Mouse (Mus musculus): ENCODE measurements around the gene Tgm4. TPM values are rescaled to one million over a fixed set of nuclear protein-coding genes. Genes with fewer than 3 reads are reported as not detected.

Tgm4 gene
- total and polyA plus RNA-seq, 3 experiments: not detected

DNA sequence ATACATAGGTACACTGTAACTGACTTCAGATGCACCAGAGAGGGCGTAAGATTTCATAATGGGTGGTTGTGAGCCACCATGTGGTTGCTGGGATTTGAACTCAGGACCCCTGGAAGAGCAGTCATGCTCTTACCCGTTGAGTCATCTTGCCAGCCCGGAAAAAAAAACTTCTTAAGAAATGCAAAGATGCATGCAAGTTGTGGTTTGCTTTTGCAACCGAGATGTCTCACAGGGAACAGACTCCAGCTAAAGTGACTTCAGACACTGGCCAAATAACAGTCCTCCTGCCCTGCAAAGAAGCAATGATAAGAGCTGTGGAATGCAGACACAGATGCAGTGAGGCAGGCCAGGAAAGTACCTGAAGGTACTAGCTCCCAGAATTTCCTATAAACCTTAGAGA lies 56.3 kb downstream of the Tgm4 start:
- DNase-seq: no peak
- Histone ChIP-seq H3K27ac (no peak overlapping the region), H3K27me3 (ENCODE audit: control insufficient read depth, insufficient read depth, low read length) (no peaks in the 10 kb centered on the region), H3K4me1 (ENCODE audit: control insufficient read depth, insufficient read depth, low read length) (no peaks in the 10 kb centered on the region), H3K79me2 (replicated peaks; ENCODE audit: control insufficient read depth, insufficient read depth, low read length) (no peaks in the 10 kb centered on the region), H3K4me3 (no peak overlapping the region), H3K36me3 (ENCODE audit: control insufficient read depth, insufficient read depth, low read length) (no peaks in the 10 kb centered on the region), H3K9ac (ENCODE audit: low read depth, low read length) (no peak overlapping the region)
- intact Hi-C loops (cut with DNase I): no loop called here
- WGBS: 84% methylated on average over 4 of the region's 4 CpGs
- TF ChIP-seq POLR2A (IDR thresholded peaks at IDR 0.05; ENCODE audit: insufficient read depth, low read depth, low read length) (no peak), EP300 (IDR thresholded peaks at IDR 0.05; ENCODE audit: insufficient read depth, low read depth, low read length) (no peak), CTCF (IDR thresholded peaks at IDR 0.05) (no peak)

DNA sequence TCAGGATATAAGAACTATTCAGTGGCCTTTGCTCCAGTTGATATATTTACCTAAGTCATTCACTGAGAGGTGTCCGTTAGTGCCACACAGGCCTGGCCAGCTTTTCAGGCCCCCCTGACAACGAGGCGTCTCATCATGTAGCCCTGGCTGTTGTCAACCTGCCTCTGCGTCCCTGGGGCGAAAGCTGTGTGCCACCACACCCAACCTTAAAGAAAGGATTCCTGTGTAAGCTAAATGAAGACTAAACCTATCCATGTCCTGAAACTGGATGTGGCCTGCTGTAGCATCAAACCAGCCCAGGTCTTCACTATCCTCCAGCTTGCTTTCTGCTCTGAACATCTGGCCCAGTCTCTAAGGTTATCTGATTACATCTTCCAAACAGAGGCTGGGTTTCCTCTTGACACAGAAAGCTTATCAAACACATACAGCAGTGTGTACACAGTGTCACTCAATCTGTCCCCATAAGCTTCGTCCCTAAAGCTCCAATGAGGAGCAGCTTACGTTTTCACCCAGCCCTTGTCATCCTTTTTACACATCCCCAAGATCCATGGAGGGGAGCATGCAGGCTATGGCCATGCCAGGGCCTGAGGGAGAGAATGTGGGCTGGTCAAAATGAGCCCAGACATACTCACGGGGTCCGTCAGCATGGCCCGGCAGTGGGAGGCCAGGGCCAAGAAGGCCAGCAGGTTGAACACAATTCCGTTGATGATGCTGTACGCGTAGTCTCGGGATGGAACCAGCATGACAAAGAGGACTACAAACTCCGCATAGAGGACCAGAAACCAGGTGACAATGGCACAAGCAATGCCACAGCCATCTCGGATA lies 65.3 kb downstream of the Tgm4 start:
- Histone ChIP-seq H3K79me2 (replicated peaks; ENCODE audit: control insufficient read depth, insufficient read depth, low read length) (no peaks in the 10 kb centered on the region), H3K27me3 (ENCODE audit: control insufficient read depth, insufficient read depth, low read length) (no peaks in the 10 kb centered on the region), H3K36me3 (ENCODE audit: control insufficient read depth, insufficient read depth, low read length) (no peaks in the 10 kb centered on the region), H3K4me1 (ENCODE audit: control insufficient read depth, insufficient read depth, low read length) (no peaks in the 10 kb centered on the region), H3K27ac (no peak overlapping the region), H3K9ac (ENCODE audit: low read depth, low read length) (no peak overlapping the region), H3K4me3 (no peak overlapping the region)
- no peak for TF ChIP-seq EP300 (IDR thresholded peaks at IDR 0.05; ENCODE audit: insufficient read depth, low read depth, low read length)
- no peak for TF ChIP-seq CTCF (IDR thresholded peaks at IDR 0.05)
- no peak for TF ChIP-seq POLR2A (IDR thresholded peaks at IDR 0.05; ENCODE audit: insufficient read depth, low read depth, low read length)
- WGBS: 95% methylated on average over 16 of the region's 16 CpGs
- intact Hi-C loops (cut with DNase I): no loop called here
- DNase-seq: no peak

DNA sequence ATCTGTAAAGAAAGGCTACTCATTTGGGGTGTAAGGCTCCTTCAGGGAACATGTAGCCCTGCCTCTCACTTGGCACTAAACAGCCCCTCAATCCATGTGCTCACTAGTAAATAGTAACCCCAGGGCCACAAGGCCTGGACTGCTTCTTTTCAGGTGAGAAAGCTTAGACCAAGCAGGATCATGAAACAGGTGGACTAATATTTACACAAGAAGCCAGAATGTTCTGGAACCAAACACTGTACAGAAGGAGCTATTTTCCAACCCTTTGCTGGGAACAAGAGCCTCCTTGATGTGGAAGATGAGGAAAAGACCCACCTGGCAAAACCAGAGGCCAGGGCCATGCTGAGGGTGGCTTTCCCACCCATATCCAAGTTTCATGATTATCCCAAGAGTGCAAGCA lies 68.9 kb downstream of the Tgm4 start:
- intact Hi-C loops (cut with DNase I): no loop called here
- Histone ChIP-seq H3K27ac (no peak overlapping the region), H3K9ac (ENCODE audit: low read depth, low read length) (no peak overlapping the region), H3K27me3 (ENCODE audit: control insufficient read depth, insufficient read depth, low read length) (no peaks in the 10 kb centered on the region), H3K4me3 (no peak overlapping the region), H3K4me1 (ENCODE audit: control insufficient read depth, insufficient read depth, low read length) (no peaks in the 10 kb centered on the region), H3K36me3 (ENCODE audit: control insufficient read depth, insufficient read depth, low read length) (no peaks in the 10 kb centered on the region), H3K79me2 (replicated peaks; ENCODE audit: control insufficient read depth, insufficient read depth, low read length) (peaks cover 2% of the 10 kb centered on the region)
- DNase-seq: no peak
- no peak for TF ChIP-seq POLR2A (IDR thresholded peaks at IDR 0.05; ENCODE audit: insufficient read depth, low read depth, low read length)
- no peak for TF ChIP-seq EP300 (IDR thresholded peaks at IDR 0.05; ENCODE audit: insufficient read depth, low read depth, low read length)
- no peak for TF ChIP-seq CTCF (IDR thresholded peaks at IDR 0.05)

DNA sequence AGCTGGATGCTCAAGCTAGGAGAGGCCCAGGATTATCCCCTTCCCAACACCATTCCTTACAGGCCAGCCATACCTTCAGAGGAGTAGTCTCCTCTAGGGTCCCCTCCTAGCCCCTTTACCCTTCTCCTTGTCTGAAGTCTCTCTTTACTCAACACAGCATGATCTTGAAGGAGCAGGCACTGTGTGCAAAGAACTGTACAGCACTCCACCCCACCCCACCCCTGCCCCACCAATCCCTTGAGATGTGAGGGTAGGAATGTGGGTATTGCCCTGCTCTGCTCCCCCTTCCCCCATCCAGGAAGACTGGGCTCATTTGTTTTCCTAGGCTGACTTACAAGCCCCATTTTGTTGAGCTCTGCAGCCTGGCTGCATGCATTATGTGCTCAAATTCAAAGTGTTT lies 69.8 kb downstream of the Tgm4 start:
- Histone ChIP-seq H3K27ac (no peak overlapping the region), H3K27me3 (ENCODE audit: control insufficient read depth, insufficient read depth, low read length) (no peaks in the 10 kb centered on the region), H3K4me3 (no peak overlapping the region), H3K4me1 (ENCODE audit: control insufficient read depth, insufficient read depth, low read length) (no peaks in the 10 kb centered on the region), H3K9ac (ENCODE audit: low read depth, low read length) (no peak overlapping the region), H3K79me2 (replicated peaks; ENCODE audit: control insufficient read depth, insufficient read depth, low read length) (peaks cover 2% of the 10 kb centered on the region), H3K36me3 (ENCODE audit: control insufficient read depth, insufficient read depth, low read length) (no peaks in the 10 kb centered on the region)
- TF ChIP-seq EP300 (IDR thresholded peaks at IDR 0.05; ENCODE audit: insufficient read depth, low read depth, low read length) (no peak), POLR2A (IDR thresholded peaks at IDR 0.05; ENCODE audit: insufficient read depth, low read depth, low read length) (no peak), CTCF (IDR thresholded peaks at IDR 0.05) (no peak)
- intact Hi-C loops (cut with DNase I): no loop called here
- DNase-seq: no peak

DNA sequence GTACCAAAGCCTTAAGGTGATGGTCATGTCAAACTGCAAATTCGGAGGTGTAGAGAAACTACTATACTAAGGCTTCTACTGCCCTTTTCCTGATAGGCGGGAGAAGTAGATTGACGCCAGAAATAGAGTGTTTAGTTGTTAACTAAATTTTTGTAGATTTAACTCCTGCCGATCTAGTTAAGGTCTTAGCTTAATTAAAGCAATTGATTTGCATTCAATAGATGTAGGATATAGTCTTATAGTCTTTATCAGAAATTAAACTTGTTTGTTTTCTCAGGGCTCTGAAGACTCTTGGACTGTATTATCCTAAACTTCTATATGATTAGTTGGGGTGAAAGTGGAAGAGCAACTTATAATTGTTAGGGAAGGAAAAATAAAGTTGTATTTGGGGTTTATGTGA lies 72.7 kb downstream of the Tgm4 start:
- Histone ChIP-seq H3K27ac (no peak overlapping the region), H3K79me2 (replicated peaks; ENCODE audit: control insufficient read depth, insufficient read depth, low read length) (peaks cover 3% of the 10 kb centered on the region), H3K36me3 (ENCODE audit: control insufficient read depth, insufficient read depth, low read length) (no peaks in the 10 kb centered on the region; the same call in 1 of the 2 replicates), H3K4me1 (ENCODE audit: control insufficient read depth, insufficient read depth, low read length) (peaks cover 2% of the 10 kb centered on the region; the same call in 1 of the 2 replicates), H3K4me3 (no peak overlapping the region), H3K27me3 (ENCODE audit: control insufficient read depth, insufficient read depth, low read length) (no peaks in the 10 kb centered on the region), H3K9ac (ENCODE audit: low read depth, low read length) (no peak overlapping the region)
- TF ChIP-seq EP300 (IDR thresholded peaks at IDR 0.05; ENCODE audit: insufficient read depth, low read depth, low read length): no peak
- TF ChIP-seq POLR2A (IDR thresholded peaks at IDR 0.05; ENCODE audit: insufficient read depth, low read depth, low read length): no peak
- no peak for TF ChIP-seq CTCF (IDR thresholded peaks at IDR 0.05)
- intact Hi-C loops (cut with DNase I): no loop called here
- 90% methylated on average over 4 of the region's 4 CpGs for WGBS
- no peak for DNase-seq

DNA sequence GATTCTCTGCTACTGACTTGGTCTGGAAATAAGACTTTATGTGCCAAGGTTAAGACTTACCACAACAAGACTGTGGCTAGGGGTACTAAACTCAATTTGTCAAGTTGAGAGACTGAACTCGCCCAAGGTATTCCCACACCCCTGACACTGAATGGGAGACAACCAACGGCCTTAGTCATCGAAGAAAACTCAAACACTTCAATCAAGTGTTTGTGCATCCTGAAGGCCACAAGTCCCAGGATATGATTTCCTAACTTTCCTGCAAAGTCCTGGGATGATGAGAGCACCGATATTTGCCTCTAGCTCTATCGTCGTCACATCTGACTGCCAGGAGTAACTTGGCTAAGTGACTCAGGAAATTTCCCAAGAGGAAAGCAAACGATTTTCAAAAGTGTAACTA lies 74.7 kb downstream of the Tgm4 start:
- Histone ChIP-seq H3K27me3 (ENCODE audit: control insufficient read depth, insufficient read depth, low read length) (no peaks in the 10 kb centered on the region), H3K36me3 (ENCODE audit: control insufficient read depth, insufficient read depth, low read length) (no peaks in the 10 kb centered on the region; the same call in 1 of the 2 replicates), H3K4me1 (ENCODE audit: control insufficient read depth, insufficient read depth, low read length) (peaks cover 2% of the 10 kb centered on the region; the same call in 1 of the 2 replicates), H3K27ac (no peak overlapping the region), H3K4me3 (no peak overlapping the region), H3K9ac (ENCODE audit: low read depth, low read length) (no peak overlapping the region), H3K79me2 (replicated peaks; ENCODE audit: control insufficient read depth, insufficient read depth, low read length) (peaks cover 3% of the 10 kb centered on the region)
- 78% methylated on average over 7 of the region's 7 CpGs for WGBS
- intact Hi-C loops (cut with DNase I): no loop called here
- no peak for TF ChIP-seq CTCF (IDR thresholded peaks at IDR 0.05)
- TF ChIP-seq POLR2A (IDR thresholded peaks at IDR 0.05; ENCODE audit: insufficient read depth, low read depth, low read length): no peak
- no peak for TF ChIP-seq EP300 (IDR thresholded peaks at IDR 0.05; ENCODE audit: insufficient read depth, low read depth, low read length)
- no peak for DNase-seq

All from heart, adult 2 months (tissue).